Mouse (Mus musculus): ENCODE results near the gene Ctu2.

DNA sequence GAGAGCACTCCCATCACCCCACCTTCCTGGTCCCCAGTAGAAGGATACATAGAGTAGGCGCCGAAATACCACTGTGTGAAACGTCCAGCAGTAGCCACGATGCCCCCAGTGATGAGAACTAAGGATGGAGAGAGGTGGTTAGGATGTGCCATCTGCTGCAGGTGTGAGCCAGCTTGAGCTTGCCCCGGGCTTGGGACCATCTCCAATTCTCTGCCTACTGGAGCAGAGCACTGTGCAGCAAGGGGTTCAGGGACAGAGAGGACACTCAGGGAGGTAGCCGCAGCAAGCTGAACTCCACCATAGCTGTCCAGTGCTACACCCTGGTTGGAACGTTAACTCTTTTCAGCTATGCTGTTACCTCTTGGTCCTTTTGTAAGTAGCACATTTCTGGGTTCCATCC lies 48.3 kb upstream of the Ctu2 start:
- TF ChIP-seq UBTF (IDR thresholded peaks at IDR 0.05; ENCODE audit: low read depth, low read length), result no peak
- TF ChIP-seq CTCF (conservative IDR thresholded peaks at IDR 0.05 in 1 of 2, IDR thresholded peaks at IDR 0.05 in 1 of 2; ENCODE audit: low read depth in 2 of 2, low read length in 2 of 2), result no peak
- TF ChIP-seq RCOR1 (conservative IDR thresholded peaks at IDR 0.05; ENCODE audit: low read depth, low read length), result no peak
- TF ChIP-seq CHD1 (IDR thresholded peaks at IDR 0.05; ENCODE audit: low read depth, low read length), result no peak
- no peak for TF ChIP-seq MAX (IDR thresholded peaks at IDR 0.05; ENCODE audit: low read length)
- no peak for TF ChIP-seq TBP (conservative IDR thresholded peaks at IDR 0.05; ENCODE audit: low read depth, low read length)

Data from CH12.LX (cell line).